Mouse (Mus musculus) heart, adult 8-10 months (tissue): ENCODE results near the gene Sertad3. TPM values are rescaled to one million over a fixed set of nuclear protein-coding genes. Genes with fewer than 3 reads are reported as not detected.

Source experiments
- total RNA-seq, 4 experiments: library from RNA; stranded (reverse); gene quantifications; 2 replicates each; pipeline ENCODE4 v1.2.4; 2022

Sertad3 gene
- total RNA-seq, 4 experiments from 2014 or later = 4.8 to 5.7 (median 5.6) TPM

Other genes with a start within 250 kb of the Sertad3 start
- 1 to 10 TPM; 4.6 to 6.2 (median 4.8) TPM for gene Itpkc, start 245.1 kb upstream of the Sertad3 start, total RNA-seq
- 10 to 100 TPM in 2 of 4 experiments, 1 to 10 TPM in 2; 9.0 to 12.6 (median 10.1) TPM for gene Coq8b, start 240.7 kb upstream of the Sertad3 start, total RNA-seq
- 1 to 10 TPM; 3.4 to 5.0 (median 4.1) TPM for gene Numbl, start 215.3 kb upstream of the Sertad3 start, total RNA-seq
- gene Ltbp4, start 136.1 kb upstream of the Sertad3 start, total RNA-seq = 100 to 1,000 TPM; 166 to 198 (median 187) TPM
- gene Shkbp1, start 117.7 kb upstream of the Sertad3 start, total RNA-seq = 1 to 10 TPM; 4.8 to 8.0 (median 6.0) TPM
- gene Gm20479, start 116.3 kb upstream of the Sertad3 start, total RNA-seq = not detected
- under 1 TPM; 0.22 to 0.49 (median 0.30) TPM for gene Sptbn4, start 26.1 kb upstream of the Sertad3 start, total RNA-seq
- gene Blvrb, start 25.8 kb upstream of the Sertad3 start, total RNA-seq = 10 to 100 TPM; 27.7 to 29.2 (median 29.0) TPM
- gene Sertad1, start 13.1 kb downstream of the Sertad3 start, total RNA-seq = 10 to 100 TPM in 3 of 4 experiments, 1 to 10 TPM in 1; 8.4 to 11.5 (median 10.2) TPM
- gene Prx, start 25.6 kb downstream of the Sertad3 start, total RNA-seq = 1 to 10 TPM in 1 of 4 experiments, under 1 TPM in 3; 0.75 to 1.0 (median 0.80) TPM
- under 1 TPM in 3 of 4 experiments, not detected in 1; 0.14 to 0.16 (median 0.14) TPM for gene Hipk4, start 49.5 kb downstream of the Sertad3 start, total RNA-seq
- gene Pld3, start 79.5 kb downstream of the Sertad3 start, total RNA-seq = 10 to 100 TPM; 26.8 to 33.5 (median 30.5) TPM
- gene 2310022A10Rik, start 79.5 kb downstream of the Sertad3 start, total RNA-seq = 10 to 100 TPM; 67.6 to 72.3 (median 70.8) TPM
- 100 to 1,000 TPM; 169 to 227 (median 202) TPM for gene Akt2, start 117.8 kb downstream of the Sertad3 start, total RNA-seq
- not detected for gene Ttc9b, start 180.1 kb downstream of the Sertad3 start, total RNA-seq
- gene Map3k10, start 200.8 kb downstream of the Sertad3 start, total RNA-seq = 10 to 100 TPM; 18.4 to 21.5 (median 20.8) TPM
- gene Zfp607b, start 215.6 kb downstream of the Sertad3 start, total RNA-seq = 1 to 10 TPM in 1 of 4 experiments, under 1 TPM in 3; 0.56 to 1.9 (median 0.71) TPM